Comparison of ENCODE assay signal across 13 mouse cellular contexts in the genomic region with DNA sequence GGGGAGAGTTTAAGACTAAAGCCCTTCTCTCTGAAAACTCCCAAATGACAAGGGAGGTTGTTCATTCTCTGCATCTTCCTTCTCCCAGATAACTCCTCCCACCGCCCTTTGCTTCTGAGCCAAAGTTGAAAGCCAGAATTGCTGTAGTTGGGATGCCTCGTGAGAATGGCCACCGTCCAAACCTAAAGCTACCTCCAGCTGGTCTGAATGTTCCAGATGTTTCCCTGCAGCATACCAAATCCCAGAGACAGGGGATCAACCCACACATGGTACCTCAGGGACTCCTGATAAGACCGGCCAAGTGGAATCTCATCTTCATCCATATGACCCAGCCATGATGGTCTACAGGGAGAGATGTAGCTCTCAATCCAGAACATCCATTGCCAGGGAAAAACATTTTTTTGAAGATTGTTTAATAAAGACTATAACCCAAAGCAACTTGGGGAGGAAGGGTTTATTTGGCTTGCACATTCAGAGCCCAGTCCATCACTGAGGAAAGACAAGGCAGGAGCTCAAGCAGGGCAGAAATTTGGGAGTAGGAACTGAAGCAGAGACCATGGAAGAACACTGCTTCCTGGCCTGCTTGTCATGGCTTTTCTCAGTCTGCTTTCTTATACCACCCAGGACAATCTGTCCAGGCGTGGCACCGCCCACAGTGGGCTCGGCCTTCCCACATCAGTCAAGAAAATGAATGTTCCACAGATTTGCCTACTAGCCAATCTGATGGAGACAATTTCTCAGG.
DNase-seq lines count a peak whose midpoint lies in the region; ATAC-seq and TF ChIP-seq lines count a peak whose summit lies in the region.
"Had no signal": no experiment of that assay in that cellular context is flagged by ENCODE, and none has a peak within 500 bp of the region (broad histone marks: within the 10 kb centered on the region; RNA-seq: fewer than 3 reads in every experiment).

No protein-coding gene starts in this region.

- no peak overlapping the region for H3K9ac ChIP-seq in lung, embryonic 15.5 days
- no peak overlapping the region for H3K9ac ChIP-seq in limb, embryonic 14.5 days (ENCODE audit: low read depth, low read length, severe bottlenecking)
- H3K9ac ChIP-seq in hindbrain, embryonic 11.5 days (ENCODE audit: low read depth, low read length) = no peak overlapping the region
- H3K9ac ChIP-seq: liver, embryonic 13.5 days had no signal

- H3K4me2 ChIP-seq in lung, embryonic 15.5 days = no peak overlapping the region
- H3K4me2 ChIP-seq in limb, embryonic 14.5 days (replicated peaks; ENCODE audit: low read depth, low read length, severe bottlenecking) = no peak overlapping the region
- H3K4me2 ChIP-seq in hindbrain, embryonic 11.5 days (replicated peaks; ENCODE audit: low read depth, low read length) = no peak overlapping the region
- H3K4me2 ChIP-seq: liver, embryonic 13.5 days had no signal

- H3K4me3 ChIP-seq in lung, embryonic 15.5 days = no peak overlapping the region
- no peak overlapping the region for H3K4me3 ChIP-seq in lung, adult 2 months (replicated peaks; ENCODE audit: extremely low read depth, low read depth, low read length)
- no peak overlapping the region for H3K4me3 ChIP-seq in limb, embryonic 14.5 days (replicated peaks; ENCODE audit: low read length)
- H3K4me3 ChIP-seq in hindbrain, embryonic 11.5 days (ENCODE audit: low read depth, low read length) = no peak overlapping the region
- H3K4me3 ChIP-seq: hindbrain, embryonic 10.5 days; liver, embryonic 13.5 days had no signal

- TF ChIP-seq CTCF in lung, adult 2 months (IDR thresholded peaks at IDR 0.05; ENCODE audit: insufficient read depth, low read length) = no peak

- 65% methylated on average over 7 of the region's 7 CpGs for WGBS in lung, embryonic 15.5 days
- WGBS in lung, adult 2 months = 80% methylated on average over 7 of the region's 7 CpGs
- WGBS in limb, embryonic 14.5 days = 78% methylated on average over 7 of the region's 7 CpGs
- WGBS in hindbrain, embryonic 11.5 days = 91% methylated on average over 7 of the region's 7 CpGs

- ATAC-seq in lung, embryonic 15.5 days (ENCODE audit: borderline replicate concordance, extremely low read depth, low FRiP score, low TSS enrichment) = peak; percentile 75; the same call in 1 of the 2 replicates
- no peak for ATAC-seq in limb, embryonic 14.5 days (ENCODE audit: low FRiP score, low read depth)
- ATAC-seq in hindbrain, embryonic 11.5 days (ENCODE audit: low FRiP score) = no peak

- H3K27ac ChIP-seq in lung, embryonic 15.5 days = peak overlapping the region; percentile 73
- no peak overlapping the region for H3K27ac ChIP-seq in limb, embryonic 14.5 days (replicated peaks; ENCODE audit: low read depth, low read length)
- H3K27ac ChIP-seq in hindbrain, embryonic 11.5 days (ENCODE audit: low read depth, low read length) = no peak overlapping the region
- H3K27ac ChIP-seq: hindbrain, embryonic 10.5 days; liver, embryonic 13.5 days had no signal

- H3K9me3 ChIP-seq in lung, embryonic 15.5 days = no peaks in the 10 kb centered on the region
- H3K9me3 ChIP-seq in limb, embryonic 14.5 days (ENCODE audit: control insufficient read depth, low read length) = no peaks in the 10 kb centered on the region
- no peaks in the 10 kb centered on the region; the same call in 1 of the 2 replicates for H3K9me3 ChIP-seq in hindbrain, embryonic 11.5 days (ENCODE audit: control insufficient read depth, low read length)
- H3K9me3 ChIP-seq: hindbrain, embryonic 10.5 days; liver, embryonic 13.5 days had no signal

- peaks cover 35% of the 10 kb centered on the region for H3K4me1 ChIP-seq in lung, embryonic 15.5 days
- H3K4me1 ChIP-seq in lung, adult 2 months (ENCODE audit: control insufficient read depth, insufficient read depth, low read length) = no peaks in the 10 kb centered on the region; the same call in 1 of the 2 replicates
- H3K4me1 ChIP-seq in limb, embryonic 14.5 days (ENCODE audit: control insufficient read depth, insufficient read depth, low read length) = no peaks in the 10 kb centered on the region
- no peaks in the 10 kb centered on the region for H3K4me1 ChIP-seq in hindbrain, embryonic 11.5 days (replicated peaks; ENCODE audit: control insufficient read depth, insufficient read depth, low read length)

- H3K36me3 ChIP-seq in lung, embryonic 15.5 days = no peaks in the 10 kb centered on the region
- H3K36me3 ChIP-seq in limb, embryonic 14.5 days (ENCODE audit: control insufficient read depth, insufficient read depth, low read length) = no peaks in the 10 kb centered on the region
- no peaks in the 10 kb centered on the region for H3K36me3 ChIP-seq in hindbrain, embryonic 11.5 days (ENCODE audit: control insufficient read depth, insufficient read depth, low read length)
- H3K36me3 ChIP-seq: hindbrain, embryonic 10.5 days; liver, embryonic 13.5 days had no signal

- no peaks in the 10 kb centered on the region for H3K27me3 ChIP-seq in lung, embryonic 15.5 days
- no peaks in the 10 kb centered on the region for H3K27me3 ChIP-seq in limb, embryonic 14.5 days (ENCODE audit: control insufficient read depth, insufficient read depth, low read length)
- no peaks in the 10 kb centered on the region for H3K27me3 ChIP-seq in hindbrain, embryonic 11.5 days (ENCODE audit: control insufficient read depth, insufficient read depth, low read length)
- H3K27me3 ChIP-seq: liver, embryonic 13.5 days had no signal

- DNase-seq in lung, adult 2 months = no peak
- peak; percentile 25 for DNase-seq in gastrocnemius, postnatal 10 days
- peak; percentile 75 to 76 for DNase-seq in heart, adult 9 months (ENCODE audit: low spot score in 2 of 2)
- DNase-seq in limb, embryonic 14.5 days (ENCODE audit: low spot score) = peak; percentile 77
- no peak for DNase-seq in hindbrain, embryonic 11.5 days (ENCODE audit: low spot score)
- DNase-seq in neural tube, embryonic 10.5 days (ENCODE audit: extremely low spot score, low spot score) = no peak
- no peak for DNase-seq in retina, postnatal 1 day
- DNase-seq: adrenal gland, postnatal 14 days; kidney, adult 11 months; liver, embryonic 13.5 days; right cerebral cortex, postnatal 14 days had no signal

- no peak for TF ChIP-seq POLR2A in lung, adult 2 months (IDR thresholded peaks at IDR 0.05; ENCODE audit: borderline replicate concordance, extremely low read depth, low read depth, low read length)
- TF ChIP-seq POLR2A in limb, embryonic 14.5 days (IDR thresholded peaks at IDR 0.05; ENCODE audit: borderline replicate concordance, extremely low read depth, insufficient read depth, insufficient read length) = no peak

Comparison
In these comparisons a context has a peak if more than half of its experiments do, and no peak if none do; other contexts are left out.
1. DNase-seq: peak in gastrocnemius, postnatal 10 days (single experiment), heart, adult 9 months (2 of 2) and limb, embryonic 14.5 days (single experiment); none in lung, adult 2 months (single experiment), hindbrain, embryonic 11.5 days (single experiment), neural tube, embryonic 10.5 days (single experiment) and retina, postnatal 1 day (single experiment).